Mouse (Mus musculus): ENCODE data around the gene Fbxo4. TPM values are rescaled to one million over a fixed set of nuclear protein-coding genes. Genes with fewer than 3 reads are reported as not detected.

Fbxo4 gene
- 11.0 and 15.8 TPM in 2 replicates for polyA plus RNA-seq (2012; ENCODE audit: low replicate concordance)

DNA sequence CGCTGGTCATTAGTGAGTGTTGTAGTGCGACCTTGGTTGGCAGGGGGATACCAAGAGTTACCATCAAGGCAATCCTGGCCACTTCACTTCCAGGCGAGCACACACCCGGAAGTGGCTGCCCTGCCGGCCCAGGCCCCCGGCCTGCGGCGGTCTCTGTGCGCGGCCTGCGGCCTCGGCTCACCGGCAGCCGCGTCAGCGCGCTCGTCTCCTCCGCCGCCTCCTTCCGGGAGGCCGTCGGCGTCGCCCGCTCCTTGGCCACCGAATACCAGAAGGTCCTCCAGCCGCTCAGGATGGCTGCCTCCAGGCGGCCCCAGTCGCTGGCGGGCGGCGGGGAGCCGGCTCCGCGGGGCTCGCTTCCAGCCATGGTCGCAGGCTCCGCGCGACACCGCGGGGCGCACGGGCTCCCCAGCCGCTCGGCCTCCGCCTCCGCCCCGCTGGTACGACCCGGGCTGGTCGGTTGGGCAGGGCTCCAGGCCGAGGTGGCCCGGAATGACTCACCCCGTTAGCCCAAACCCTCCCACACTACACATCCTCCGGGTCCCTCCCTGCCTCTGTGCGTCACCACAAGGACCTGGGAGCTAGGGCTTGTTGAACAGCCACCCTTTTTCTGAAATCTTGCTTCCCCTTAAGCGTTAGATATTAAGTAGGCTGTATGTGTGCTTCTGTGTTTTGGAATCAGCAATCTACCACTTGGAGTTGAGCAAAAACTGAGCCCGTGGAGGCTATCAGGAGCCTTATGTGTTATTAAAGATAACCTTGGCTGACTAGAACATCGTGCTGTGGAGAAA, at the start of gene Fbxo4:
Gene Fbxo4 (minus strand): TSS at position 513 of the 788 bp plus-strand sequence.

DNA sequence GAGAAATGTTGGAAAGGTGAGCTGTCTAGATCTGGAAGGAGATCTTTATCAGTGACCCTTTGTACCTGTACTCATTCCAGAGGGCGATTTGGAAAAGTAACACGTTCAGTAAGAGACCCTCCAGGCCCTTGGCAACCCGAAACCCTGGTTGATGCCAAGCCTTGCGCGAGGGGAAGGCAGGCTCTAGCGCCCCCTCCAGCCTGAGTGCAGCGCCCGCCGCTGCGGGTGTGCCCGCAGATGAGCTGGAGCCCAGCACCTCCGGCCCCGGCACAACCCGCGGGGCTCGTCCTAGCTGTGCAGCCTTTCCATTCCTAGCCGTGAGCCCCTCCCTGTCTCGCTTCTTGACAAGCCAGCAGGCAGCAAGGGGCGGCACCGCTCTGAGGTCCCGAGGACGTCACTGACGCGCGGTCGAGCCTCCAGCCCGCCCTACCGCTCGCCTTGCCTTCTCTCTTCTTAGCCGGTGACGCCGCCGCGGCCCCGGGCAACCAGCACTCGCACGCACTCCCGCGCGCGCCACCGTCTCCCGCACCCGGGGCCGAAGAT, 46.9 kb upstream of the Fbxo4 start, which contains the start of gene Oxct1:
Gene Oxct1 (plus strand): TSS at position 153 of the 543 bp plus-strand sequence.

DNA sequence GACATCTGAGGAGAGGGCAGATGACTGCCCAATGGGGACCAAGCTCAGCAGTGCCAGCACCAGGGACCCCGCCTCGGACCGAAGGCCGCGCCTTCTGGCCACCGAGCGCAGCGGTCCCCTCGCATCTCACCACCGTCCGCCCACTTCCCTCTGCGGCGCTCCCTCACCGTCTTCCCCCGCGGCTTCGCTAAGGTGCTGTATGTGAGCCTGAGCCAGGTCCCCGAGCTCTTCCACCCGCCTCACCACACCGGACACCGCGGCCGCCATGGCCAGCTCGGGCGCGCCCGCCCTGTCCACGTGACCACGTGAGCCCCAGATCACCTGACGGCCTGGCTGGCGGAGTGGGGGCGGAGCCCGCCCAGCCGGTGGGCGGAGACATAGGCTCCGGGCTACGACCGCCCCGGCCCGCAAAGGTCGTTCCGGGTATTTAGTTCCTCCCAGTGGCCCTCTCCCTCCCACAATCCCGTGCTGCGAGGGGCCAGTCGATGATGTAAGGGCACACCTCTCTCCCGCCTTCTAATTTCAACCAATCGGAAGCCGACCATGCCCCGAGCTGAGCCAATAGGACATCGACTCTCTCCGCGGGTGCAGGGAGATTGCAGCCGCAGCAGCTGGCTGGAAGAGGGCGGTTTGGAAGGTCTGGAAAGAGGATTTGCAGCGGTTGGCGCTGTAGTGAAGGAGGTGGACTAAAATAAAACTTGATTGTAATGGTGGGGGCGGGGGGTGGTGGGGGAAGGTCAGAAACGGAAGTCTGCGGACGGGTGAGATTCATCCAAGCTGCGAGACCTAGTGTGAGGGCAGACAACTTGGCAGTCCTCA, 16.3 kb upstream of the Fbxo4 start, which contains the start of gene AW549877:
Gene AW549877 (minus strand): TSS at position 297 of the 819 bp plus-strand sequence.

Other genes starting within 250 kb of the Fbxo4 start
- 2.3 and 5.6 TPM in 2 replicates for gene AW549877, start 16.2 kb upstream of the Fbxo4 start, polyA plus RNA-seq (2012; ENCODE audit: low replicate concordance)
- 32.4 and 39.5 TPM in 2 replicates for gene Oxct1, start 46.8 kb upstream of the Fbxo4 start, polyA plus RNA-seq (2012; ENCODE audit: low replicate concordance)